Mouse (Mus musculus): ENCODE measurements around the gene Prmt1. TPM values are rescaled to one million over a fixed set of nuclear protein-coding genes. Genes with fewer than 3 reads are reported as not detected.

Gene Prmt1
- polyA plus RNA-seq, 1 experiment: 729 TPM

DNA sequence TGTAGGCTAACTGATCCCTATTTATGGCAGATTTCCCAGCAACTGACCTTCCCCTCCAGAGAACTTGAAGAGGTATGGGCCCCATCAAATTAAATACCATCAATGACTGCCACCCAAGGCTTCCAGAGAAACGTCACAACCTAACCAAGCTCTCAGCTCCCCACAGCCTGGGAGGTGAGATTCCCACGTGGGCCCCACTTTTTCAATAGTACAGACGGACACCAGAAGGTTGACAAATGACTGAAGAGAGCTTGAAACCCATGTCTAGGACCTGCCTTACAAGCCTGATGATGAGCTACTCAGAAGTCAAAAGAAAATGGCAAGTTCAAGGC lies 1.6 kb downstream of the Prmt1 start:
- Histone ChIP-seq H3ac (ENCODE audit: control insufficient read depth, insufficient read length) (no peak overlapping the region), H3K4me2 (ENCODE audit: low read depth) (peak overlapping the region; percentile 68), H3K4me3 (peak overlapping the region; percentile 55), H3K79me2 (ENCODE audit: control insufficient read depth, insufficient read depth) (peaks cover 53% of the 10 kb centered on the region), H3K27me3 (ENCODE audit: control insufficient read depth, insufficient read depth, insufficient read length) (no peaks in the 10 kb centered on the region), H3K36me3 (ENCODE audit: control insufficient read depth, insufficient read depth) (peaks cover 15% of the 10 kb centered on the region)
- no peak for TF ChIP-seq REST (IDR thresholded peaks at IDR 0.05; ENCODE audit: insufficient read depth, insufficient read length)
- no peak for TF ChIP-seq POLR2AphosphoS2 (IDR thresholded peaks at IDR 0.05; ENCODE audit: insufficient read length, low read depth)
- no peak for TF ChIP-seq TCF3 (IDR thresholded peaks at IDR 0.05; ENCODE audit: insufficient read length, low read depth)
- TF ChIP-seq MYOG (IDR thresholded peaks at IDR 0.05; ENCODE audit: control insufficient read depth in 1 of 3, insufficient read depth in 1 of 3, insufficient read length in 2 of 3, low read depth in 2 of 3): no peak
- TF ChIP-seq POLR2A (IDR thresholded peaks at IDR 0.05; ENCODE audit: insufficient read length, low read depth): no peak
- no peak for TF ChIP-seq MAX (IDR thresholded peaks at IDR 0.05; ENCODE audit: low read depth)
- no peak for TF ChIP-seq SRF (IDR thresholded peaks at IDR 0.05; ENCODE audit: control insufficient read depth, insufficient read length, low read depth)
- no peak for TF ChIP-seq USF1 (IDR thresholded peaks at IDR 0.05; ENCODE audit: low read depth)
- TF ChIP-seq E2F4 (IDR thresholded peaks at IDR 0.05; ENCODE audit: insufficient read depth): no peak
- TF ChIP-seq TCF12 (IDR thresholded peaks at IDR 0.05; ENCODE audit: insufficient read depth, poor library complexity, severe bottlenecking): no peak
- TF ChIP-seq MYOD1 (IDR thresholded peaks at IDR 0.05; ENCODE audit: control insufficient read depth in 1 of 3, insufficient read length in 2 of 3, low read depth in 2 of 3): no peak
- no peak for TF ChIP-seq CEBPB (IDR thresholded peaks at IDR 0.05; ENCODE audit: insufficient read depth, poor library complexity, severe bottlenecking)

GRCm38 (mm10) chr7:44983944-44984832 lies 2.2 kb downstream of the Prmt1 start:
- TF ChIP-seq MAX (IDR thresholded peaks at IDR 0.05; ENCODE audit: low read depth) (no peak), POLR2AphosphoS2 (IDR thresholded peaks at IDR 0.05; ENCODE audit: insufficient read length, low read depth) (no peak), REST (IDR thresholded peaks at IDR 0.05; ENCODE audit: insufficient read depth, insufficient read length) (no peak), TCF12 (IDR thresholded peaks at IDR 0.05; ENCODE audit: insufficient read depth, poor library complexity, severe bottlenecking) (peak; percentile 65), SRF (IDR thresholded peaks at IDR 0.05; ENCODE audit: control insufficient read depth, insufficient read length, low read depth) (peak; percentile 22), CEBPB (IDR thresholded peaks at IDR 0.05; ENCODE audit: insufficient read depth, poor library complexity, severe bottlenecking) (no peak), POLR2A (IDR thresholded peaks at IDR 0.05; ENCODE audit: insufficient read length, low read depth) (peak; percentile 38), TCF3 (IDR thresholded peaks at IDR 0.05; ENCODE audit: insufficient read length, low read depth) (peak; percentile 35), MYOG (IDR thresholded peaks at IDR 0.05; ENCODE audit: control insufficient read depth in 1 of 3, insufficient read depth in 1 of 3, insufficient read length in 2 of 3, low read depth in 2 of 3) (peak; percentile 52 to 89 (median 60)), E2F4 (IDR thresholded peaks at IDR 0.05; ENCODE audit: insufficient read depth) (no peak), MYOD1 (IDR thresholded peaks at IDR 0.05; ENCODE audit: control insufficient read depth in 1 of 3, insufficient read length in 2 of 3, low read depth in 2 of 3) (peak; percentile 96 to 100 (median 98)), USF1 (IDR thresholded peaks at IDR 0.05; ENCODE audit: low read depth) (peak; percentile 18)
- Histone ChIP-seq H3K4me3 (peak overlapping the region; percentile 55), H3K36me3 (ENCODE audit: control insufficient read depth, insufficient read depth) (peaks cover 20% of the 10 kb centered on the region), H3K79me2 (ENCODE audit: control insufficient read depth, insufficient read depth) (peaks cover 51% of the 10 kb centered on the region), H3K4me2 (ENCODE audit: low read depth) (peak overlapping the region; percentile 68), H3ac (ENCODE audit: control insufficient read depth, insufficient read length) (no peak overlapping the region), H3K27me3 (ENCODE audit: control insufficient read depth, insufficient read depth, insufficient read length) (no peaks in the 10 kb centered on the region)

DNA sequence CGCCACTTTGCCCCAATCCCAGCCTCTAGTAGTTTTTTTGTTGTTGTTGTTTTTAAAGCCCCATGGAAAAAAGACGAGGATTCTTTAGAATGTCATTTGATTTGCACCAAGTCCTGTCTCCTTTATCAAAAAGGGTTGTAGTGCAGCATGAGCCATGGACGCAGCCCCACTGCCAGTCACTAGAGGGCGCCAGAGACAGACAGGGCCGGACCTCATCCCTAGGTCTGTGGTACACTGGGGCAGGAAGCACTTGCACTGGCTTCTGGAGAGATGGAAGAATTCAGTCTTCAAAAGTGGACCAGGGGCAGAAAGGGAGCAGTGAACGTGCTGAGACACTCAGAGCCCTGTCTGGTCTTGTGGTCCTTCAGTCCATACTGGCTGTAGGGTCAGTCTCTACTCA lies 3.3 kb downstream of the Prmt1 start:
- peak; percentile 10 for TF ChIP-seq POLR2A (IDR thresholded peaks at IDR 0.05; ENCODE audit: insufficient read length, low read depth)
- TF ChIP-seq SRF (IDR thresholded peaks at IDR 0.05; ENCODE audit: control insufficient read depth, insufficient read length, low read depth): no peak
- Histone ChIP-seq H3K36me3 (ENCODE audit: control insufficient read depth, insufficient read depth) (peaks cover 29% of the 10 kb centered on the region), H3K4me2 (ENCODE audit: low read depth) (peak overlapping the region; percentile 68), H3K4me3 (no peak overlapping the region), H3K79me2 (ENCODE audit: control insufficient read depth, insufficient read depth) (peaks cover 45% of the 10 kb centered on the region), H3ac (ENCODE audit: control insufficient read depth, insufficient read length) (no peak overlapping the region), H3K27me3 (ENCODE audit: control insufficient read depth, insufficient read depth, insufficient read length) (no peaks in the 10 kb centered on the region)

- TF ChIP-seq POLR2AphosphoS2 (IDR thresholded peaks at IDR 0.05; ENCODE audit: insufficient read length, low read depth): peak; percentile 21
- TF ChIP-seq MYOG (IDR thresholded peaks at IDR 0.05; ENCODE audit: control insufficient read depth in 1 of 3, insufficient read depth in 1 of 3, insufficient read length in 2 of 3, low read depth in 2 of 3): no peak
- H3K36me3 ChIP-seq (ENCODE audit: control insufficient read depth, insufficient read depth): peaks cover 35% of the 10 kb centered on the region
- no peaks in the 10 kb centered on the region for H3K27me3 ChIP-seq (ENCODE audit: control insufficient read depth, insufficient read depth, insufficient read length)
- H3ac ChIP-seq (ENCODE audit: control insufficient read depth, insufficient read length): no peak overlapping the region
- H3K4me2 ChIP-seq (ENCODE audit: low read depth): no peak overlapping the region
- no peak overlapping the region for H3K4me3 ChIP-seq
- peaks cover 33% of the 10 kb centered on the region for H3K79me2 ChIP-seq (ENCODE audit: control insufficient read depth, insufficient read depth)
Observed at GRCm38 (mm10) chr7:44981539-44981938, 4.8 kb downstream of the Prmt1 start.

GRCm38 (mm10) chr7:44978300-44978699 lies 8.1 kb downstream of the Prmt1 start:
- Histone ChIP-seq H3K36me3 (ENCODE audit: control insufficient read depth, insufficient read depth) (peaks cover 35% of the 10 kb centered on the region), H3K79me2 (ENCODE audit: control insufficient read depth, insufficient read depth) (peaks cover 12% of the 10 kb centered on the region), H3K4me3 (no peak overlapping the region), H3K4me2 (ENCODE audit: low read depth) (no peak overlapping the region), H3K27me3 (ENCODE audit: control insufficient read depth, insufficient read depth, insufficient read length) (no peaks in the 10 kb centered on the region), H3ac (ENCODE audit: control insufficient read depth, insufficient read length) (no peak overlapping the region)
- TF ChIP-seq SRF (IDR thresholded peaks at IDR 0.05; ENCODE audit: control insufficient read depth, insufficient read length, low read depth): no peak
- TF ChIP-seq REST (IDR thresholded peaks at IDR 0.05; ENCODE audit: insufficient read depth, insufficient read length): no peak
- TF ChIP-seq MYOD1 (IDR thresholded peaks at IDR 0.05; ENCODE audit: control insufficient read depth in 1 of 3, insufficient read length in 2 of 3, low read depth in 2 of 3): no peak
- TF ChIP-seq USF1 (IDR thresholded peaks at IDR 0.05; ENCODE audit: low read depth): no peak
